Mouse (Mus musculus): ENCODE measurements at regions not wholly inside any gene's neighbourhood (a gene's known extent, or its start where the extent isn't known, plus 50 kb on each side); places are given as distances from the start of the nearest gene placed in this dataset.
A peak's percentile ranks its signal among the peaks of the same experiment; 100 is the strongest.

- DNase-seq (ENCODE audit: inconsistent ontology term) = no peak
Measured at GRCm38 (mm10) chr1:44849366-44849951, 298.1 kb downstream of the Gulp1 start.

- peak; percentile 4 for DNase-seq (ENCODE audit: inconsistent ontology term)
Measured at GRCm38 (mm10) chr1:44863390-44863789, 312.1 kb downstream of the Gulp1 start.

- DNase-seq (ENCODE audit: inconsistent ontology term) = no peak
Measured at GRCm38 (mm10) chr1:44863818-44864217, 312.5 kb downstream of the Gulp1 start.

- DNase-seq (ENCODE audit: inconsistent ontology term) = no peak
Measured at GRCm38 (mm10) chr1:44891611-44892010, 340.3 kb downstream of the Gulp1 start.

GRCm38 (mm10) chr1:44892378-44892777 lies 341.1 kb downstream of the Gulp1 start:
- DNase-seq (ENCODE audit: inconsistent ontology term) = no peak
